Mouse (Mus musculus): ENCODE results near the gene Leap2.
A peak's percentile ranks its signal among the peaks of the same experiment; 100 is the strongest.

GRCm38 (mm10) chr11:53423036-53423435 is at the start of gene Leap2:
- TF ChIP-seq CTCF (IDR thresholded peaks at IDR 0.05; ENCODE audit: extremely low read depth, insufficient read length, insufficient replicate concordance, low read depth, low read length) (peak; percentile 33; the same call in 1 of the 2 replicates), POLR2A (IDR thresholded peaks at IDR 0.05; ENCODE audit: low read depth, low read length) (no peak)

Data from small intestine, adult 2 months (tissue).